Mouse (Mus musculus) thymus, postnatal 0 days (tissue): ENCODE measurements around the gene Cntfr. TPM values are rescaled to one million over a fixed set of nuclear protein-coding genes. Genes with fewer than 3 reads are reported as not detected.

ENCODE experiments used
- DNase-seq: peaks from one replicate; pipeline ENCODE4 v3.0.0-alpha.2; 2015; ENCODE audit warnings: low spot score
- polyA plus RNA-seq: library from polyadenylated mRNA; unstranded; fragments of >200 nt; fragmentation: Nextera tagmentation; extraction: Ambion mirVana; gene quantifications from 2 replicates; pipeline ENCODE4 v1.2.1, GENCODE M21; 2015

The Cntfr gene
- polyA plus RNA-seq, 1 experiment from 2014 or later = 0.43 TPM

- DNase-seq = no peak
Observed at GRCm38 (mm10) chr4:41653730-41654129, 43.2 kb downstream of the Cntfr start.

DNA sequence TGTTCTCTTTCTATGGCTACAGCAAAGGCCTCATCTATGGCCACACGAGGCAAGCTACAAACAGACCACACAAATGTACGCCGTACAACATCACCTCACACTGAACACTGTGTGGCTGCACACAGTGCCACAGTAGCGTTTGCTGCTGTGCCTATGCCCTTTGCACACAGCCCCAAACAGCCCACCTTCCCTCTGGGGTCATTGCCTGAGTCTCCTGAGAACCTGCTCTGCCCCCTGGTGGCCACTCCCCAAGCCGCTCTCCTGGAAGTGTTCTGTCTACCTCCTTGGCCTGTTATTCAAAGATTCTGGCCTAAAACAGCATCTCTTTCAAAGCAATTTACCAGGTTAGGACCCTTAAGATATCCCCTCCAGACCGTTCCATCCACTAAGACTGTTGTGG, 43.6 kb downstream of the Cntfr start:
- peak; percentile 73 for DNase-seq

DNA sequence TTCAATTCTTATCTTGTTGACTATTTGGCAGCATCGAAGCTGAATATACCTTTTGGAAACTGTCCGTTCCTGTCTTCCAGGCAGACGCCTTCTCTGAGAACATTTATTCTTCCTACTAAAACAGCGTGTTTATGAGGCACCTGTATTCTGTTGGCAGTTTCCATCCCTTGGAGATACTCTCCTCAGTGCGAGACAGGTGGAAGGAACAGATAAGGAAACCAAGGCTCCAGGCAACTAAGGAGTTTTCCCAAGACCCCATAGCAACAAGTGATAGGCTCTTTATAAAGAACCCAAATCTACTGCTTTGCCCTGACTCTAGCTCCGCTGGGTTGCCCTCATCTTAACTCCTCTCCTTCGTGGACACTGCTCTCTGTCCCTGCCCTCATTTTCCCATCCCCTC, 48.3 kb downstream of the Cntfr start:
- DNase-seq = no peak

DNA sequence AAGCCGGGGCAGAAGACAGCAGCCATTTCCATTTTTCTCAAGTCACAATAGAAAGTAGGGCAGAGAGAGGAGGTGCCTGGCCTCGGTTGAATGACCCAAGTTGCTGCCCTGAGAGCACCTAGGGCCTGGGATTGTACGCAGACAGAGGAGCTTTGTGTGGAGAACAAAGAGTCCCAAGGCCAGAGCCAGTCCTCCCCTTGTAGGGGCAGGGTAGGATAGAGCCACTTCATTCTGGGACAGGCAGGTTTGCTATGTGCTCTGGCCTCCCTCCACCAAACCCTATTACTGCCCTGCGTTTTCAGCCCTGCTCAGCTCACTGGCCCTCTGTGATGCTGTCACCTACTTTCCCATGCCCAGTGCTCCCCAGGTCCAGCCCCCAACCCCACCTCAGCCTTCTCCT, 48.7 kb downstream of the Cntfr start:
- DNase-seq = no peak

DNA sequence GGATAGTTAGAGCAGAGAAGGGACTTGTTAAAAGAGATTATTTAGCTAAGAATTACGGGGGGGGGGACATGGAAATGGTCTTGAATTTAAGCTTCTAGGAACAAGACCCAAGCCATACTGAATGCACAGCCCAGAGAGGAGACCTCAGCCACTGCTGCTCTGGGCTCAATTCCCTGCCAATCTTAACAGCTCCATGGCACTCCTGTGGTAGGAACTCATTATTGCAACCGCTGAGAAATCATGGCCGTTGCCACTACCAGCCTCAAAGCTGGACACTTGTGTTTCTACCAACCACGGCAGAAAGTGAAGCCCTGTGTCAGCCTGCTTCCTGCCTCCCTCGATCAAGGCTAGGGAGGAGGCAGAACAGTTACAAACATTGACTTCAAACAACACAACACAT, 51.4 kb downstream of the Cntfr start:
- DNase-seq = no peak

- DNase-seq = no peak
Observed at GRCm38 (mm10) chr4:41641199-41641822, 55.6 kb downstream of the Cntfr start.

DNA sequence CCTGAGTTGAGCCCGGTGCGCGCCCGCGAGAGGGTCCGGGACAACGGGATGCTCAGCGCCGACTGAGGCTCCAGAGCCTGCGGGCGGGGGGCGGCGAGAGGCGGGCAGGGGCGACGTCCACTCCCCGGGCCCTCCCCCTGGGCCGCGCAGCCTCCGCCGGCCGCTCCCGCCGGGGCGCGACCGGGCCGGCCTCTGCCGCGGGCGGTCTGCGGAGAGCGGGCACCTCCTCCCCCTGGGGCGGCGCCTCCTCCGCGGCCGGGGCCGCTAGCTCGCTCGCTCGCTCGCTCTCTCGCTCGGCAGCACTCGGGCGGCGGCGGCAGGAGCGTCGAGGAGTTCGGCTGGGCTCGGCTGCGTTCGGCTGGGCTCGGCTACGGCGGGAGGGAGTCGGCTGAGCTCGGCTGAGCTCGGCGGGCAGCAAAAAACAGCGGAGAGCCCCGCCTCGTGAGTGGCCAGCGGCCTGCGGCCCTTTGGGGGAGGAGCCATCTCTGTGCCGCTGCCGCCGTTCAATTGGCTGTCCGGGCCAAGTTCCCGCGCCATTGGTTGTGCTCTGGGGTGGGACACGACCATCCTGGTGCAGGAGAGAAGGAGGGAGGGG, 56.9 kb downstream of the Cntfr start, which contains the start of gene Enho:
Gene Enho (minus strand): TSS at position 412 of the 595 bp plus-strand sequence.
- peak; percentile 89 for DNase-seq

- DNase-seq = no peak
Observed at GRCm38 (mm10) chr4:41639214-41639841, 57.6 kb downstream of the Cntfr start.

GRCm38 (mm10) chr4:41638828-41639213, 58.1 kb downstream of the Cntfr start:
- DNase-seq = no peak

DNA sequence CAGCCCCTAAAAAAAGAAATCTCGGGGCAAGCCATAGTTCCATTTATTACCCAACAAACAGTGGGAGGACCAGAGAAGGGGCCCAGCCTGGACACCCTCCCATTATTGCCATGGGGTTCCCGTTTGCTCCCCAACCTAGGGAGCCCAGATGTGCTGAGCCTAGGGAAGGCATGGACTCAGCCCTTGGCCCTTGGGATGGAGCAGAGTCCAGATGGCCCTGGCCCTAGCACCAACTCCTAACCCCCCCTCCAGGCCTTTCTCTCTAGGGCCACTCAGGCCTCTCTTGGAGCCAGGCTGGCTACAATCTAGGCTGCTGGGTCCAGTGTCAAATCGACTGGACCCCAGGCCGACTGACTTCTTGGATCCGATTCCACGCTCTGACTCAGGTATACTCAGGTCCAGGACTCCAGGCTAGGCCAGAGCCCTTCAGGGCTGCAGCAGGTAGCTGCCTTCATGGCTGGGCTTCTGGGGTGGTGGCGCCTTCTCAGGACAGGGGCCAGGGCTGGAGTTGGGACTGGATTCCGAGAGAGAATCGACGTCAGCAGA, 58.6 kb downstream of the Cntfr start:
- no peak for DNase-seq

GRCm38 (mm10) chr4:41636882-41637635, 59.8 kb downstream of the Cntfr start:
- no peak for DNase-seq

DNA sequence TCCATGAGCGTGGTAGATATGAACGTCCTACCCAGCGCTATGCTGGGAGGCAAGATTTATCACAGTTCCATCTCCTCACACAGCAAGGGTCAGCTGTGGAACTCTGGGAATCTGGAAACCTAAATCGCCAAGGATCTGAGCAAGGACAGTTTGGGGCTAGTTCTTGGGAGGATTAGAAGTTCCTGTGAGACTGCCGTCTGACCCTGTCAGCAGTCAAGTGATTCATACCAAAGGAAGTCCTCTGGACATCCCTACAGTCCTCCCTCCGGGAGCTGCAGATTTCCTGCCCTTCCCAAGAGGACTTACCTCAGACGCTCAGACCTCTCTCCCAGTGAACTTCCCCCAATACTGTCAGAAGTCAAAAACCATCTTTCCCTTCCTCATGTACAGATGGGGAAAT, 60.5 kb downstream of the Cntfr start:
- DNase-seq = no peak

DNA sequence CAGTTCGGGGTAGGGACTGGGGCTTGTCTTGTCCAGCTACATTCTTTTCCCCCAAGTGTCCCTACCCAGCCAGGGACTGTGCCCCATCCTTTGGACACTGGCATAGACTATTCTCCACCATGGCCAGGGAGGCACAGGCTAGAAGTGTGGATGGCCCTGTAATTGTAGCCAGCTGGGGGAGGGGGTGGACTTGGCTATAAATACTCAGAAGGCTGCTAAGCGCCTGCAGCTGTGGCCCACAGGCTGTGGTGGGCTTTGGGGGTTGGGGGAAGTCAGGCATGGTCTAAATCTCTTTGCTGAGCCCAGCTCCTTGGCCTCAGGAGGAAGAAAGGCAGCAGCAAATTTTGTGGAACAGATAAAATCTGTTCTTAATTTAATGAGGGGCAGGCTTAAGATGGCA, 61.0 kb downstream of the Cntfr start:
- DNase-seq = no peak

GRCm38 (mm10) chr4:41635224-41635623, 61.7 kb downstream of the Cntfr start:
- DNase-seq = no peak

- no peak for DNase-seq
Observed at GRCm38 (mm10) chr4:41634631-41635030, 62.3 kb downstream of the Cntfr start.

DNA sequence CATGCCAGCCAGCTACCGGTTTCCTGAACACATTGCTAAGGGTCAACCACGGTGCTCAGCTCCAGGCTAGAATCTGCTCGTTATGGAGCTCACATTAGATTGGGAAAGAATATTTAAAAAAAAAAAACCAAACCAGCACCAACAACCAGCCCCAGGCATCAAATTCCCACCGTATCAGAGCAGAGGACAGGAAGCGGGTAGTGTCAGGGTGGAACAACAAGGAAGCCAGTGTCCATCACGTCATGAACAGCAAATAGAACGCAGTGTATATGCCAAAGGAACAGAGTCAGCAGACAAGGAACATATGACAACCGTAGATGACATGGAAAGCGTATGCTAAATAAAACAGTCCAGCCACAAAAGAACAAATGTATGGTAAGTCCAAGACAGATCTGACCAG, 63.9 kb downstream of the Cntfr start:
- DNase-seq = no peak

GRCm38 (mm10) chr4:41631390-41631789, 65.5 kb downstream of the Cntfr start:
- no peak for DNase-seq

DNA sequence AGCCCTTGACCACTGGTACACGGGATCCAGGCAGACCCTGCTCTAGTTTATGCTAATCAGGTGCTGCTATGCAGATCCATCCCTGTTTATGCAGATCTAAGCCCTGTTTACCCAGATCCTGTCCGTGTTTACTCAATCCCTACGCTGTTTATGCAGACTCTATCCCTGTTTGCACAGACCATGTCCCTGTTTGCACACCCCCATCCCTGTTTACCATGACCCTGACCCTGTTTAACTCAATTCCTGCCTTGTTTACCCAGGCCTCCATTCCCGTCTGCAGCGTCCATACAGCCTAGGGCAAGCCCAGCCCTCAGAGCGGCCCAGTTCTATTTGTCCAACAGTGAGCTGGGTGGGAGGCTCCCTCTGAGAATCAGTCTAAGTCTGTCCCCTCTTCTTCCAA, 66.7 kb downstream of the Cntfr start:
- DNase-seq = no peak

DNA sequence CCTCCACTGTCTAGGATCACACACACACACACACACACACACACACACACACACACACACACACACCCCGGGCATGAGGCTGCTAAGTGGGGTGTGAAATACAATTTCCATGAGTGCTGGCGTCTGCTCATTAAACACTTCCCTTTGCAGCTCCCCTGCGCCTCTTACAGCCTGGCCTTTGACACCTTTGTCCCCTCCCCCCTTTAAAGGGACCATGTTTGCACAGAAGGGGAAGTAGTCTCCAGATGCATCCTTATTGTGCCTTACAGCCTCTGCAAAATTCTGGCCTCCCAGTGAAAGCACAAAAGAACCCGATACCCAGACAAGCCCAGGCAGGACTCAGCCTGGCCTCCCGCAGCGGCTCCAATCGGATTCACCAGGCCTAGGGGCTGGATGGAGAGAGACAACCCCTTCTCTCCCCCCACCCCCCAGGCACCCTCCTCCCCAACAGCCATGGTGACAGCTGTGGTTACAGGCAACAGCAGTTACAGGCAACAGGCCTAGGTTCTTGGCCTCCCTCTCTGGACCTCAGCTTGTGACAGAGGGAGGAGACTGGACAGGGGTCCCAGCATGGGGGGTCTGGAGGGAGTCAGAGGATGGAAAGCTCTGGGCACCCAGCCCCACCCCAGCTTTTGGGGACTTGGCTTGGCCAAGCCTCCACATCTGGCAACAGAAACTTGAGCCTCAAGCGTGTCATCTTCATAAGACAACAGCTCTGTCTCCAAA, 68.5 kb downstream of the Cntfr start:
- DNase-seq = no peak

GRCm38 (mm10) chr4:41622071-41622470, 74.8 kb downstream of the Cntfr start:
- no peak for DNase-seq
